Mouse (Mus musculus) CD8-positive naive resting alpha-beta T cell, adult 2 months (primary cell): ENCODE data around the gene Plekhg6.

Experiments used
- DNase-seq, 2 experiments: peaks; one replicate each; pipeline ENCODE4 v3.0.0; 2022; ENCODE audit warnings: low read depth in 2 of 2, low spot score in 2 of 2

The Plekhg6 gene

DNA sequence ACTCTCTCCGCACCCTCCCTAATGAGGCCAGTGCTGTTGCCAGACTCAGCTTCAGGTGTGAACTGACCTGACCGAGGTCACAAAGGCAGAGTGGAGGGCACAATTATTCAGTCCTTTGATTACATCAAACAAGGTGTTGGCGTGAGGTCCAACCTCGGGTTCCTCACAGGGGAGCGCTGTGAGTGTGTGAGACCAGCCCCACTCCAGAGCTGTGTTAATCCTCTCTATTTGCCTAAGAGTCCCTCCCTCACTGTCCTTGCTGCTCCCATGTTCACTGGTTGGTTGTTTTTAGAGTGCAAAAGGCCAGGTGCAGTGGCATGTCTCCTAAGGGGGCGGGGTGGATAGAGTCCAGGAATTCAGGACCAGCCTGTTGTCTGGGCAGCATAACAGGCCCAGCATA, 5.5 kb upstream of the Plekhg6 start:
- no peak for DNase-seq

- no peak for DNase-seq
These were observed 4.7 kb upstream of the Plekhg6 start for GRCm38 (mm10) chr6:125385066-125385974.

GRCm38 (mm10) chr6:125382024-125382423, 1.4 kb upstream of the Plekhg6 start:
- no peak for DNase-seq

DNA sequence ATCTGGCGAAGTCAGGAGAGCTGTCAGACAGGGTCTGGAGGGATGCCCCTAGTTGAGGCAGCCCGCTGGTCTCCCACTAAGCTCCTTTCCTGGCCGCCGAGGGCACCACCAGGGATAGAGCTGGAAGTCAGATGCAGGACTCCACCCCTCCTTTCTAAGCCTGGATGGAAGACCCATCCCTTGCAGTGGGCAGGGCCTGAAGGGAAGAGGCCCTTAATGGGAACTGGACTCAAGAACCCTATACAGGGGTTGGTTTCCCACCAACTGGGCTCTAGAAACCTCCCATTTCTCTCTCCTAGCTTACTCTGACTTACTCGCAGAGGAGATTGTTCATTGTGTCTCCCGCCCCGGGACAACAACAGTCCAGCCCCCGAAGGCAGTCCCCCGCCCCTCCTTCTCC, 812 bp downstream of the Plekhg6 start:
- DNase-seq, result no peak

DNA sequence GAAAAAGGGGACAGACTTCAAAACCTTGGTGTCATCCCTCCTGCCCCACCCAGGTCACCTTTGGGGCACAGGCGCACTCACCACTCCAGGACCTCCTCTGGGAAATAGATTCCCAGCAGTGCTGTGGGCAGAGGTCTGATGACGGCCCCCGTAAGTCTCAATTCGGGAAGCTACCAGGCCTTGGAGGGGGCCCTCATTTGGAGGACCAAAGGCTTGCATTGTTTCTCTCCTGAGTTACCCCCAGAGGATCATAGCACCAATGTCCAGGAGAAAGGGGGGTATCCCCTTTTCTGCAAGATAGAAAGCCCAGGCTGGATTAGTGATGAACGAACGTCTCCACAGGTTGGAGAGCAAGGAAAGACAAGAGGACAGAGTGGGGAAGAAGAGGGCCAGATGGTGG, 2.0 kb downstream of the Plekhg6 start:
- no peak for DNase-seq

DNA sequence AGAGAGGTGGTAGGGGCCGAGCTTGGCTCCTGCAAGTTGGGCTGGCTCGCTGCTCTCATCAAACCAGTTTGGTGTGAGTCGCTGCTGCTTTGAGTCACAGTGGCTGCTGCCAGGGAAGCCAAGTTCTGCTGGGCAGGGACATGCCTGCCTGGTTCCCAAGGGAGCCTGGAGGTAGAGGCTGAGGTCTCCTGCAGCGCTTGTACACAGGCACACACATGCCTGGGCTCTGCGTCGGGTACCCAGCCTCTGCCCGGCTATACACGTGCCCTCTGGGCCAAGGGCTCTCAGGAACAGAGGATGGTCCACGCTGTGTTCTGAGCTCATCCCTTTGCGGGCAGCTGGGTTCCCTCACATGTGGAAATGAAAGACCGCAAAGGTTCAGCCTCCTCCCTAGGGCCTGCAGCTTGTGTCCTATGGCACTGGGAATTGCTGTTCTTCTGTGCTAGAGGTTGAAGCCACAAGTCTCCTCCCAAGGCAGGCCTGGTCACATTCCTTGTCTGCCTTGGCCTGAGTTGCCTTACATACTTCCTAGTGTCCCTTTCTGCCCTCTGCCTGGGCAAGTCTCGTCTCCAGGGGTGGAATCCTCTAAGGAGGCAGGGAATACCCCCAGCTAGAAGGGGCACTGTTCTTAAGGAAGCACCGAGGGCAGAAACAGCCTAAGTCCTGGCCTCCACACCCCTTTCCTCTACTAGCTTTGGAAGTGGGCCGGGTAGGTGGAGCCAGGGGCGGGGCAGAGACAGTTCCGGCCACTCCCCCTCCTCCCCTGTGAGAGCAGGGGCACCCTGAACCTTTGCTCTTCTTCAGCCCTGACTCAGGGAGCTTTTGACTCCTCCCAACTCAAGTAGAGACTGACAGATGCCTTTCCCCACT, 2.8 kb downstream of the Plekhg6 start:
- DNase-seq, result peak in 1 of 2 experiments; percentile 51

DNA sequence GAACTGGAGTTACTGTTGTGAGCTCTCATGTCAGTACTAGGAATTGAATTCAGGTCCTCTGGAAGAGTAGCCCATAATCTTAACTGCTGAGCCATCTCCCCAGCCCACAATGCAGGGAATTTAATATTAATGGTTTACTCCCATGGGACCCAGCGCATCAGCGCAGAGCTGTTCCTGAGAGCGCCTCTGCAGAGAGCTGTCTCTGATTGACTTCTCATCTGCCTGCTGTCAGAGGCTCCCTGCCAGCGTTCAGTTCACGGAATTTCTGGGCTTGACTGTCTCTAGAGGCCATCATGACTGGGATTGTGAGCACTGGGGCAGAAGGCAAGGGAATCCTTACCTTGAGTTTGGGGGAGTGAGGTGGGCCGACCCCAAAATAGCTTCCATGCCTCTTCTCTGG, 3.6 kb downstream of the Plekhg6 start:
- DNase-seq, result no peak

- DNase-seq, result no peak
These were observed 12.7 kb downstream of the Plekhg6 start for GRCm38 (mm10) chr6:125367758-125368371.

DNA sequence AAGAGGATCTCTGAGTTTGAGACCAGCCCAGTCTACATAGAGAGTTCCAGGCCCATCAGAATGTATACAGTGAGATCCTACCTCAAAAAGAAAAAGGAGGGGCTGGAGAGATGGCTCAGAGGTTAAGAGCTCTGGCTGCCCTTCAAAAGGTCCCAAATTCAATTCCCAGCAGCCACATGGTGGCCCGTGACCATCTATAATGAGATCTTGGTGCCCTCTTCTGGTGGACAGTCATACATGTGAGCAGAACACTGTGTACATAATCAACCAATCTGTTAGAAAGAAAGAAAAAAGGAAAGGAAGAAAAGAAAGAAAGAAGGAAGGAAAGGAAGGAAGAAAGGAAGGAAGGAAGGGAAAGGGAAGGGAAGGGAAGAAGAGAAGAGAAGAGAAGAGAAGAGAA, 14.5 kb downstream of the Plekhg6 start:
- DNase-seq, result no peak

GRCm38 (mm10) chr6:125365522-125365921, 15.1 kb downstream of the Plekhg6 start:
- DNase-seq, result no peak

DNA sequence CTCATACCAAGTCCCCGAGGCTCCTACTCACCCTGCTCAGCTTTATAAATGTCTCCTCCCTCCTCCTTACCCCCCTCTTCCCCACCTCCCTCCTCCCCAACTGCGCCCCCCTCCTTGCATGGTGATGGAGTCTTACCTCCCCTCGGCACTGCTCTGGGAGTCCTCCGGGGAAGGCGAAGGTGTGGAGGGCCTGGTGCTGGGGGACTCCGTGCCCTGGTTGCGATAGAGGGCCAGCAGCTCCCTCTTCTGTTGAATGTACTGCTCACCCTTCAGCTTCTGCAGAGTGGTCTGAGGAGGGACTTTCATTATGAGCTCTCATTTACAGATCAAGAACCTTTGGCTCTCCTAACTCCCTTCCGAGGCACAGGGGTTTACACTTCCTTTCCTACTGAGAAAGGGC, 16.1 kb downstream of the Plekhg6 start:
- DNase-seq, result no peak

GRCm38 (mm10) chr6:125363451-125364242, 16.9 kb downstream of the Plekhg6 start:
- DNase-seq, result no peak

GRCm38 (mm10) chr6:125363021-125363420, 17.6 kb downstream of the Plekhg6 start:
- no peak for DNase-seq

GRCm38 (mm10) chr6:125361467-125362291, 18.9 kb downstream of the Plekhg6 start:
- DNase-seq, result no peak

- DNase-seq, result no peak
These were observed 19.7 kb downstream of the Plekhg6 start for GRCm38 (mm10) chr6:125360846-125361245.

DNA sequence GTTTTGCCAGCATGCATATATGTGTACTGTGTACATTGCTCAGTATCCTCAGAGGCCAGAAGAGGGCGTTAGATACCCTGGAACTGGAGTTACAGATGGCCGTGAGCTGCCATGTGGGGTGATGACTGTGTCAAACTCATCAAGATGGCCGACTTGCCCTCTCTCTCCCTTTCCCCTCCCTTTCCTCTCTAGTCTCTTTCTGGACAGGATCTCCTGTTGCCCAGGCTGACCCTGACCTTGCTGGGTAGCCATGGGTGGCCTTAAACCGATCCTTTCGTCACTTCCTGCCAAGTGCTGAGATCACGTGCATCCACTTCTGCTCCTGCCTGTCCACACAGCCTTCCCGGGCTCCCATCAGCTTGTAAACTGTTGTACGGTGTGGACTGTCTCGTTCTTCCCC, 20.6 kb downstream of the Plekhg6 start:
- DNase-seq, result no peak

GRCm38 (mm10) chr6:125357334-125357733, 23.3 kb downstream of the Plekhg6 start:
- DNase-seq, result no peak

DNA sequence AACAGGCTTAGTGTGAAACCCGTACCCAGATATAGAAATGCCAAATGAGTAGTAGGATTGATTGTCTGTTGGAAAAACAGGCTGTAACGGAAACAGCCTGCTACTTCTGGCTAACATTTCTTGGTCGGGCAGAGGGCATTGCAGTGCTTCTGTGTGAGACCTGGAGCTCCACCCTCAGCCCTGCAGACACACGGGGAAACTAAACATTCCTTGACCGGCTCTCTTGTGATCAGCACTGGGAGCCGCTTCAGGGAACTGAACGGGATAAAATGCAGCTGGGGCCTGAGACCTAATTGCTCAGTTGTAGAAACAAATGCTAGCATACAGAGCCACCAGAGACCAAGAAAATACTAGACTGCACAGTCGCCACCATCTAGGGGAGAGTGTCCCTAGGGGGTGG, 24.3 kb downstream of the Plekhg6 start:
- no peak for DNase-seq

DNA sequence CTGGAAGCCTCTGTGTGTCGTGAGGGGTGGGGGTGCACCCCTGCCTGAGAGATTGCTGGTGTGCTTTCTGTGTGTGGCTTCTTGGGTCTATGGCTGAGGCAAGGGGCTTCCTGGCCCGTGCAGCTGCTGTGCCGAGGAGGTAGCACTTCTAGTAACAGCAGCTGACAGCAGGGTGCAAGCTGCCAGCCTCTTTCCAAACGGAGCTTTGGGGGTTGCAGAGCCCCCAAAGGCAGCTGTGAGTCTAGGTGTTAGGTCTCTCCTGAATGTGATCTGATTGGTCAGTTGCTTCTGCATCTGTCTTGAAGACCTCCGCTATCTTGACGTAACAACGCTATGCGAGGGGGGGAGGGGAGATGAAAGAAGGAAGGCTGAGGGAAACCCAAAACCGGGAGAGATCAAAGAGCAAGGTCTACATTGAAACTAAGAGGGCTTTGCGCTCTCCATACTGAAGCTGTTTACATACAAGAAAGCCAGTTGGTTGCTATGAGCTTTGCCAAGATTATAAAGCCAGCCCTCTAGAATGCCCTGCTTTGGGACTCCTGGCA, 25.3 kb downstream of the Plekhg6 start:
- DNase-seq, result peak; percentile 36 to 44
